ENCODE assay signal across 17 mouse cellular contexts in genomic region chr12:3837081-3837832, GRCm38 (mm10). TPM values are rescaled to one million over a fixed set of nuclear protein-coding genes. Genes with fewer than 3 reads are reported as not detected.
DNase-seq lines count a peak whose midpoint lies in the region; ATAC-seq and TF ChIP-seq lines count a peak whose summit lies in the region.
"Had no signal": no experiment of that assay in that cellular context is flagged by ENCODE, and none has a peak within 500 bp of the region (broad histone marks: within the 10 kb centered on the region; RNA-seq: fewer than 3 reads in every experiment).

No protein-coding gene starts in this region.

- no peak for TF ChIP-seq CTCF in heart, adult 2 months (IDR thresholded peaks at IDR 0.05)
- no peak for TF ChIP-seq CTCF in small intestine, adult 2 months (IDR thresholded peaks at IDR 0.05; ENCODE audit: extremely low read depth, insufficient read length, insufficient replicate concordance, low read depth, low read length)

- intact Hi-C loops in heart, adult 2 months (cut with DNase I), result no loop called here

- DNase-seq in heart, adult 2 months, result peak in 1 of 2 experiments; percentile 27
- DNase-seq in heart, embryonic 10.5 days (ENCODE audit: low spot score), result no peak
- DNase-seq in retina, adult 2 months (ENCODE audit: low read depth, low spot score), result peak; percentile 71
- DNase-seq in retina, embryonic 14.5 days (ENCODE audit: low spot score), result no peak
- peak; percentile 54 to 55 for DNase-seq in cerebellum, postnatal 10 days
- DNase-seq in thymus, postnatal 25 days, result no peak
- DNase-seq: kidney, adult 2 months; thymus, postnatal 4 days had no signal

- no peak overlapping the region for H3K4me3 ChIP-seq in heart, adult 2 months
- H3K4me3 ChIP-seq in heart, embryonic 10.5 days, result no peak overlapping the region
- no peak overlapping the region for H3K4me3 ChIP-seq in small intestine, adult 2 months (ENCODE audit: low read depth, low read length)
- no peak overlapping the region for H3K4me3 ChIP-seq in forebrain, embryonic 16.5 days (replicated peaks; ENCODE audit: low read length)
- H3K4me3 ChIP-seq: embryonic facial prominence, embryonic 12.5 days; forebrain, embryonic 12.5 days; heart, embryonic 15.5 days; liver, embryonic 12.5 days; myocyte had no signal

- peaks cover 7% of the 10 kb centered on the region for H3K36me3 ChIP-seq in heart, adult 2 months (ENCODE audit: control insufficient read depth, insufficient read depth, low read length)
- H3K36me3 ChIP-seq in heart, embryonic 10.5 days, result peaks cover 65% of the 10 kb centered on the region
- H3K36me3 ChIP-seq in small intestine, adult 2 months (ENCODE audit: control insufficient read depth, insufficient read depth, low read length), result peaks cover 34% of the 10 kb centered on the region
- H3K36me3 ChIP-seq in forebrain, embryonic 16.5 days (ENCODE audit: control insufficient read depth, insufficient read depth), result no peaks in the 10 kb centered on the region

- H3K4me2 ChIP-seq in forebrain, embryonic 16.5 days (ENCODE audit: low read length), result no peak overlapping the region
- H3K4me2 ChIP-seq: embryonic facial prominence, embryonic 12.5 days; forebrain, embryonic 12.5 days; heart, embryonic 15.5 days; hindbrain, embryonic 14.5 days; liver, embryonic 12.5 days had no signal

- H3K27ac ChIP-seq in heart, adult 2 months, result peak overlapping the region; percentile 26
- no peak overlapping the region for H3K27ac ChIP-seq in heart, embryonic 10.5 days
- peak overlapping the region; percentile 23 for H3K27ac ChIP-seq in small intestine, adult 2 months (ENCODE audit: insufficient read depth, low read depth, low read length)
- no peak overlapping the region for H3K27ac ChIP-seq in forebrain, embryonic 16.5 days (ENCODE audit: low read length)
- H3K27ac ChIP-seq: embryonic facial prominence, embryonic 12.5 days; forebrain, embryonic 12.5 days; heart, embryonic 15.5 days; hindbrain, embryonic 14.5 days; liver, embryonic 12.5 days had no signal

- no peaks in the 10 kb centered on the region for H3K27me3 ChIP-seq in heart, adult 2 months (ENCODE audit: control insufficient read depth, insufficient read depth, low read length)
- no peaks in the 10 kb centered on the region for H3K27me3 ChIP-seq in heart, embryonic 10.5 days (ENCODE audit: insufficient read depth, poor library complexity, severe bottlenecking)
- H3K27me3 ChIP-seq in small intestine, adult 2 months (ENCODE audit: control insufficient read depth, insufficient read depth, low read length), result no peaks in the 10 kb centered on the region
- no peaks in the 10 kb centered on the region for H3K27me3 ChIP-seq in forebrain, embryonic 16.5 days (replicated peaks; ENCODE audit: control insufficient read depth, insufficient read depth, low read length)
- H3K27me3 ChIP-seq: embryonic facial prominence, embryonic 12.5 days; forebrain, embryonic 12.5 days; heart, embryonic 15.5 days; liver, embryonic 12.5 days had no signal

- no peak overlapping the region for H3K9ac ChIP-seq in heart, adult 2 months (ENCODE audit: low read depth, low read length)
- H3K9ac ChIP-seq in forebrain, embryonic 16.5 days (replicated peaks; ENCODE audit: low read depth, low read length), result no peak overlapping the region
- H3K9ac ChIP-seq: embryonic facial prominence, embryonic 12.5 days; forebrain, embryonic 12.5 days; heart, embryonic 15.5 days; hindbrain, embryonic 14.5 days; liver, embryonic 12.5 days had no signal

- TF ChIP-seq POLR2A in heart, adult 2 months (IDR thresholded peaks at IDR 0.05; ENCODE audit: insufficient read depth, low read depth, low read length), result no peak
- no peak for TF ChIP-seq POLR2A in small intestine, adult 2 months (IDR thresholded peaks at IDR 0.05; ENCODE audit: low read depth, low read length)

- no peaks in the 10 kb centered on the region for H3K9me3 ChIP-seq in heart, embryonic 10.5 days
- H3K9me3 ChIP-seq in forebrain, embryonic 16.5 days (ENCODE audit: control insufficient read depth, low read length), result no peaks in the 10 kb centered on the region
- H3K9me3 ChIP-seq: embryonic facial prominence, embryonic 12.5 days; forebrain, embryonic 12.5 days; heart, embryonic 15.5 days; liver, embryonic 12.5 days had no signal

- TF ChIP-seq EP300 in heart, adult 2 months (IDR thresholded peaks at IDR 0.05; ENCODE audit: insufficient read depth, low read depth, low read length), result no peak

- no peaks in the 10 kb centered on the region for H3K79me2 ChIP-seq in heart, adult 2 months (replicated peaks; ENCODE audit: control insufficient read depth, insufficient read depth, low read length)

- WGBS in heart, adult 2 months, result 48% methylated on average over 9 of the region's 9 CpGs
- WGBS in heart, embryonic 10.5 days, result 75% methylated on average over 9 of the region's 9 CpGs
- WGBS in small intestine, adult 2 months, result 31% methylated on average over 9 of the region's 9 CpGs
- 65% methylated on average over 9 of the region's 9 CpGs for WGBS in forebrain, embryonic 16.5 days

- H3K4me1 ChIP-seq in heart, adult 2 months (ENCODE audit: control insufficient read depth, insufficient read depth, low read length), result peaks cover 24% of the 10 kb centered on the region
- peaks cover 57% of the 10 kb centered on the region for H3K4me1 ChIP-seq in heart, embryonic 10.5 days
- peaks cover 41% of the 10 kb centered on the region for H3K4me1 ChIP-seq in small intestine, adult 2 months (ENCODE audit: control insufficient read depth, insufficient read depth, insufficient read length, low read length)
- H3K4me1 ChIP-seq in forebrain, embryonic 16.5 days (replicated peaks; ENCODE audit: control insufficient read depth, insufficient read depth, low read length), result peaks cover 43% of the 10 kb centered on the region

- ATAC-seq in forebrain, embryonic 16.5 days, result no peak
- ATAC-seq: liver, embryonic 12.5 days; lung, postnatal 0 days had no signal

RNA-seq across cellular contexts. Expression of gene Dnmt3a, which starts 31.4 kb away (rescaled TPM):
- 10 to 100 TPM; 50.9 to 56.0 TPM for total RNA-seq in heart, adult 2 months (2021)
- polyA plus RNA-seq in heart, adult 2 months (2012; rRNA removed), result 13.6 and 22.4 TPM in 2 replicates
- polyA plus RNA-seq in heart, embryonic 10.5 days (2016; fragmentation: Nextera tagmentation; extraction: Ambion mirVana), result 148 and 154 TPM in 2 replicates
- 5.2 and 10.2 TPM in 2 replicates for polyA plus RNA-seq in small intestine, adult 2 months (2012; rRNA removed)
- polyA plus RNA-seq in forebrain, embryonic 16.5 days (2015; fragmentation: Nextera tagmentation; extraction: Ambion mirVana), result 86.3 and 86.6 TPM in 2 replicates

Comparison
In these comparisons a context has a peak if more than half of its experiments do, and no peak if none do; other contexts are left out.
1. DNase-seq: peak in retina, adult 2 months (single experiment) and cerebellum, postnatal 10 days (2 of 2); none in heart, embryonic 10.5 days (single experiment), retina, embryonic 14.5 days (single experiment) and thymus, postnatal 25 days (single experiment).
2. H3K27ac ChIP-seq: peak in heart, adult 2 months (single experiment) and small intestine, adult 2 months (single experiment); none in heart, embryonic 10.5 days (single experiment) and forebrain, embryonic 16.5 days (single experiment).